In the genomic region with DNA sequence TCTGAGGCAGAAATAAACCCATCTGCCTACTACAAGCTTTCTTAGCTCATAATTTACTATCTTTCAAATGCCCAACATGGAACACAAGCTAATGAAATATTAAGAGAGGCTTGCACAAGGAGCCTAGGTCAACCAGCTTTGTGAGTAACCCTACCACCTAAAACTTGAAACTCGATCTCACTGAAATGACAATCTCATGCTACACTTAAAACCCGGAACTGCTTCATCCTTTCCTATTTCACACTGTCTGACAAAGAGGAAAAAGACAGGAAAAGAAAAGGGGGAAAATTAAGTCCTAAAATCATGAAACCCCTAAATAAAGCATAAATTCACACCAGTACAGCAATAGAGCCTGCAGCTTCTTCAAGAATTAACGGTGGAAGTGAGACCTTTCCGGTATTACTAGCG, we compare ENCODE assay signal across 7 mouse cellular contexts. TPM values are rescaled to one million over a fixed set of nuclear protein-coding genes. Genes with fewer than 3 reads are reported as not detected.
DNase-seq lines count a peak whose midpoint lies in the region; ATAC-seq lines count a peak whose summit lies in the region.

No protein-coding gene starts in this region.

- peak overlapping the region; percentile 85 for H3K9ac ChIP-seq in neural tube, embryonic 11.5 days (ENCODE audit: low read length)
- H3K9ac ChIP-seq in forebrain, embryonic 11.5 days (ENCODE audit: low read length) = peak overlapping the region; percentile 78
- peak overlapping the region; percentile 92 for H3K9ac ChIP-seq in limb, embryonic 13.5 days
- H3K9ac ChIP-seq in stomach, embryonic 15.5 days = peak overlapping the region; percentile 99

- WGBS in neural tube, embryonic 11.5 days = 2% methylated on average over 5 of the region's 5 CpGs
- WGBS in forebrain, embryonic 11.5 days = 2% methylated on average over 5 of the region's 5 CpGs
- 0% methylated on average over 5 of the region's 5 CpGs for WGBS in limb, embryonic 13.5 days
- 2% methylated on average over 5 of the region's 5 CpGs for WGBS in stomach, embryonic 15.5 days

- no peaks in the 10 kb centered on the region for H3K36me3 ChIP-seq in neural tube, embryonic 11.5 days (ENCODE audit: control insufficient read depth, insufficient read depth, low read length)
- no peaks in the 10 kb centered on the region for H3K36me3 ChIP-seq in forebrain, embryonic 11.5 days (ENCODE audit: control insufficient read depth, insufficient read depth, low read length)
- H3K36me3 ChIP-seq in limb, embryonic 13.5 days = no peaks in the 10 kb centered on the region
- no peaks in the 10 kb centered on the region for H3K36me3 ChIP-seq in stomach, embryonic 15.5 days

- no peaks in the 10 kb centered on the region for H3K27me3 ChIP-seq in neural tube, embryonic 11.5 days (ENCODE audit: control insufficient read depth, insufficient read depth, low read length)
- H3K27me3 ChIP-seq in forebrain, embryonic 11.5 days (ENCODE audit: control insufficient read depth, insufficient read depth, low read length) = no peaks in the 10 kb centered on the region
- peaks cover 8% of the 10 kb centered on the region; the same call in 1 of the 2 replicates for H3K27me3 ChIP-seq in limb, embryonic 13.5 days
- no peaks in the 10 kb centered on the region for H3K27me3 ChIP-seq in stomach, embryonic 15.5 days (replicated peaks)

- H3K4me1 ChIP-seq in neural tube, embryonic 11.5 days (ENCODE audit: control insufficient read depth, insufficient read depth, low read length) = peaks cover 16% of the 10 kb centered on the region
- peaks cover 5% of the 10 kb centered on the region; the same call in 1 of the 2 replicates for H3K4me1 ChIP-seq in forebrain, embryonic 11.5 days (replicated peaks; ENCODE audit: control insufficient read depth, insufficient read depth, low read length)
- H3K4me1 ChIP-seq in limb, embryonic 13.5 days = peaks cover 37% of the 10 kb centered on the region
- H3K4me1 ChIP-seq in stomach, embryonic 15.5 days = peaks cover 36% of the 10 kb centered on the region

- no peak for ATAC-seq in neural tube, embryonic 11.5 days (ENCODE audit: insufficient read depth, low FRiP score, low TSS enrichment)
- no peak for ATAC-seq in forebrain, embryonic 11.5 days (replicated peaks; ENCODE audit: low FRiP score)
- ATAC-seq in limb, embryonic 13.5 days (ENCODE audit: low FRiP score, low read depth) = no peak
- no peak for ATAC-seq in stomach, embryonic 15.5 days (ENCODE audit: insufficient read depth, low FRiP score, low read depth)
- no peak for ATAC-seq in megakaryocyte-erythroid progenitor cell, adult 5-6 weeks (replicated peaks; ENCODE audit: low FRiP score, low TSS enrichment, poor library complexity, severe bottlenecking)

- peak overlapping the region; percentile 94 for H3K27ac ChIP-seq in neural tube, embryonic 11.5 days (ENCODE audit: low read depth, low read length)
- no peak overlapping the region for H3K27ac ChIP-seq in forebrain, embryonic 11.5 days (ENCODE audit: low read depth, low read length)
- peak overlapping the region; percentile 95; the same call in 1 of the 2 replicates for H3K27ac ChIP-seq in limb, embryonic 13.5 days
- peak overlapping the region; percentile 98 for H3K27ac ChIP-seq in stomach, embryonic 15.5 days

- H3K4me3 ChIP-seq in neural tube, embryonic 11.5 days (ENCODE audit: low read depth, low read length) = peak overlapping the region; percentile 88
- H3K4me3 ChIP-seq in forebrain, embryonic 11.5 days (ENCODE audit: low read depth, low read length) = peak overlapping the region; percentile 82
- peak overlapping the region; percentile 81 for H3K4me3 ChIP-seq in limb, embryonic 13.5 days
- peak overlapping the region; percentile 98 for H3K4me3 ChIP-seq in stomach, embryonic 15.5 days (replicated peaks)

- no peaks in the 10 kb centered on the region for H3K9me3 ChIP-seq in neural tube, embryonic 11.5 days (ENCODE audit: control insufficient read depth, low read length)
- no peaks in the 10 kb centered on the region for H3K9me3 ChIP-seq in forebrain, embryonic 11.5 days (ENCODE audit: control insufficient read depth, low read length)
- H3K9me3 ChIP-seq in limb, embryonic 13.5 days = no peaks in the 10 kb centered on the region
- no peaks in the 10 kb centered on the region for H3K9me3 ChIP-seq in stomach, embryonic 15.5 days

- no peak for DNase-seq in neural tube, embryonic 11.5 days (ENCODE audit: low spot score)
- no peak for DNase-seq in neural tube, embryonic 10.5 days (ENCODE audit: extremely low spot score, low spot score)
- DNase-seq in forebrain, embryonic 11.5 days (ENCODE audit: low spot score) = no peak
- no peak for DNase-seq in urinary bladder, postnatal 25 days (ENCODE audit: low spot score)

- peak overlapping the region; percentile 63 for H3K4me2 ChIP-seq in neural tube, embryonic 11.5 days (ENCODE audit: low read depth)
- H3K4me2 ChIP-seq in forebrain, embryonic 11.5 days (ENCODE audit: low read depth, low read length, severe bottlenecking) = peak overlapping the region; percentile 79
- H3K4me2 ChIP-seq in limb, embryonic 13.5 days (replicated peaks) = peak overlapping the region; percentile 78
- H3K4me2 ChIP-seq in stomach, embryonic 15.5 days = peak overlapping the region; percentile 83

RNA-seq across cellular contexts. Expression of gene Pik3r1, which starts 1.4 kb away (rescaled TPM):
- polyA plus RNA-seq in neural tube, embryonic 11.5 days (2014; fragmentation: Nextera tagmentation; extraction: Ambion mirVana) = 25.1 and 25.5 TPM in 2 replicates
- polyA plus RNA-seq in forebrain, embryonic 11.5 days (2014; fragmentation: Nextera tagmentation; extraction: Ambion mirVana) = 16.5 and 18.3 TPM in 2 replicates
- polyA plus RNA-seq in limb, embryonic 13.5 days (2015; fragmentation: Nextera tagmentation; extraction: Ambion mirVana) = 44.4 TPM in 2 replicates
- 49.6 and 55.0 TPM in 2 replicates for polyA plus RNA-seq in stomach, embryonic 15.5 days (2015; fragmentation: Nextera tagmentation; extraction: Ambion mirVana)
- 47.7 and 67.6 TPM in 2 replicates for total RNA-seq in megakaryocyte-erythroid progenitor cell, adult 5-6 weeks (2014; fragmentation: Nextera tagmentation)
- 98.6 and 115 TPM in 2 replicates for total RNA-seq in megakaryocyte-erythroid progenitor cell, adult 5-6 weeks (2017)
